Comparison of ENCODE assay signal across 13 mouse cellular contexts in the genomic region with DNA sequence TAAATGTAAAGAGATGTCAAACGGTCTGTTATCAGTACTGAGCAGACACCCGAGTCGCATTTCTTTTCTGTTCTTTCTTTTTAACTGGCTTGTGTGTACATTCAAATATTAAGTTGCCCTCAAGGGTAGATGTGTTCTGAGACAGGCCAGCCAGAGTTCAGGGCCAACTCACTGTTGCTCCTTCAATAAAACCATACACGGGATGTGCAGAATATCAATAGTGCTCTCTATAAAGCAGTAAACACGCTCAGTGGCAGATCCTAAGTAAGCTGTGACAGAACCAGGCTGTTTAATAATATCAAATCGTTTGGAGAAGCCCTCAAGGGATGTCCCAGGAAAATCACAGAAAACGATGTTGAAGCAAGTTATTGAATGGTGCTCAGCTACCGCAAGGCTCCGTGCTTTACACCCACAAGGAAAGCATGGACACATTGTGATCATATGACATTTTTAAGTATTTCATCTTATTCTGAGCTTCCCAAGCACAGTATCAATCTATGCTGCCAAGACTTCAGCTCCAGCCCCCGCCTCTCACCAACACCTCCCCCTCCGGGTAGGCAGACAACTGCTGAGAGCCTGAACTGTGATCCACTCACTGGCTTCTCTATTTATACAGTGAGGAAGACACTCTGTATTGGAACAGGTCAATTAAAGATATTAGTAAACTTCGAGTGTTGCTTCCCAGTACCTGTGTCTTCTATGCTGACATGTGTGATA.
DNase-seq lines count a peak whose midpoint lies in the region; TF ChIP-seq lines count a peak whose summit lies in the region.
"Had no signal": no experiment of that assay in that cellular context is flagged by ENCODE, and none has a peak within 500 bp of the region (broad histone marks: within the 10 kb centered on the region; RNA-seq: fewer than 3 reads in every experiment).

No protein-coding gene starts in this region.

- no peaks in the 10 kb centered on the region for H3K4me1 ChIP-seq in cerebellum, adult 2 months (ENCODE audit: control insufficient read depth, insufficient read depth, low read length)
- H3K4me1 ChIP-seq: limb, embryonic 13.5 days had no signal

- TF ChIP-seq CTCF in cerebellum, adult 2 months (IDR thresholded peaks at IDR 0.05; ENCODE audit: borderline replicate concordance, insufficient read depth, low read depth, low read length) = no peak

- no peak for TF ChIP-seq POLR2A in cerebellum, adult 2 months (IDR thresholded peaks at IDR 0.05; ENCODE audit: borderline replicate concordance, insufficient read depth, low read length)

- no peaks in the 10 kb centered on the region for H3K27me3 ChIP-seq in cerebellum, adult 2 months (ENCODE audit: control insufficient read depth, insufficient read depth, low read length)
- H3K27me3 ChIP-seq: CH12.LX; limb, embryonic 13.5 days had no signal

- intact Hi-C loops in left cerebral cortex, postnatal 4 days (cut with DNase I) = no loop called here
- intact Hi-C loops in heart, postnatal 36 days (cut with DNase I) = no loop called here

- peak; percentile 77 for DNase-seq in left cerebral cortex, adult 11 months (ENCODE audit: low spot score)
- no peak for DNase-seq in left cerebral cortex, postnatal 4 days
- peak; percentile 38 to 50 for DNase-seq in frontal cortex, postnatal 14 days (ENCODE audit: low spot score in 2 of 2)
- DNase-seq in layer of hippocampus, postnatal 36 days = peak; percentile 73 to 75
- DNase-seq in right cerebral cortex, adult 2 months (ENCODE audit: low spot score in 2 of 2) = peak; percentile 77 to 88
- no peak for DNase-seq in urinary bladder, postnatal 4 days (ENCODE audit: low spot score in 2 of 2)
- DNase-seq in heart, postnatal 36 days = no peak
- DNase-seq in cerebellum, adult 2 months = no peak
- DNase-seq: kidney, adult 9 months; lung, postnatal 14 days; thymus, adult 2 months had no signal

- H3K4me3 ChIP-seq in cerebellum, adult 2 months (replicated peaks; ENCODE audit: insufficient read depth, low read depth, low read length) = no peak overlapping the region
- H3K4me3 ChIP-seq: limb, embryonic 13.5 days had no signal

- 59% methylated on average over 12 of the region's 12 CpGs for WGBS in cerebellum, adult 2 months

- H3K27ac ChIP-seq in cerebellum, adult 2 months (ENCODE audit: insufficient read depth, low read length) = no peak overlapping the region
- H3K27ac ChIP-seq: limb, embryonic 13.5 days had no signal

Comparison
In these comparisons a context has a peak if more than half of its experiments do, and no peak if none do; other contexts are left out.
1. DNase-seq: peak in left cerebral cortex, adult 11 months (single experiment), frontal cortex, postnatal 14 days (2 of 2), layer of hippocampus, postnatal 36 days (2 of 2) and right cerebral cortex, adult 2 months (2 of 2); none in left cerebral cortex, postnatal 4 days (single experiment), urinary bladder, postnatal 4 days (0 of 2), heart, postnatal 36 days (0 of 2) and cerebellum, adult 2 months (0 of 2).